Mouse (Mus musculus) adrenal gland, postnatal 36 days (tissue): ENCODE data around the gene Clic4. TPM values are rescaled to one million over a fixed set of nuclear protein-coding genes. Genes with fewer than 3 reads are reported as not detected.

ENCODE experiments used
- DNase-seq, 2 experiments: peaks; one replicate each; pipeline ENCODE4 v3.0.0; 2021; ENCODE audit warnings: mixed read lengths in 1 of 2
- total RNA-seq, 2 experiments: library from RNA; stranded (reverse); gene quantifications; 2 replicates each; pipeline ENCODE4 v1.2.3; 2021

The Clic4 gene
- total RNA-seq, 2 experiments from 2014 or later = 73.1 to 114 TPM

- DNase-seq = no peak
Observed at GRCm38 (mm10) chr4:135231543-135231942, 41.1 kb downstream of the Clic4 start.

- DNase-seq = no peak
Observed at GRCm38 (mm10) chr4:135231136-135231535, 41.5 kb downstream of the Clic4 start.

GRCm38 (mm10) chr4:135230661-135231060 lies 42.0 kb downstream of the Clic4 start:
- DNase-seq = no peak

- no peak for DNase-seq
Observed at GRCm38 (mm10) chr4:135229871-135230270, 42.7 kb downstream of the Clic4 start.

GRCm38 (mm10) chr4:135228136-135228535 lies 44.5 kb downstream of the Clic4 start:
- no peak for DNase-seq

- no peak for DNase-seq
Observed at GRCm38 (mm10) chr4:135226008-135226667, 46.5 kb downstream of the Clic4 start.

GRCm38 (mm10) chr4:135223808-135224207 lies 48.8 kb downstream of the Clic4 start:
- no peak for DNase-seq

- DNase-seq = no peak
Observed at GRCm38 (mm10) chr4:135221632-135222407, 50.8 kb downstream of the Clic4 start.

GRCm38 (mm10) chr4:135220641-135221040 lies 52.0 kb downstream of the Clic4 start:
- DNase-seq = no peak

- peak; percentile 82 to 92 for DNase-seq
Observed at GRCm38 (mm10) chr4:135219652-135220051, 53.0 kb downstream of the Clic4 start.

- DNase-seq = no peak
Observed at GRCm38 (mm10) chr4:135209846-135210245, 62.8 kb downstream of the Clic4 start.

GRCm38 (mm10) chr4:135205711-135206600 lies 66.7 kb downstream of the Clic4 start:
- peak; percentile 88 to 92 for DNase-seq

GRCm38 (mm10) chr4:135205254-135205653 lies 67.4 kb downstream of the Clic4 start:
- DNase-seq = no peak

GRCm38 (mm10) chr4:135204666-135205065 lies 67.9 kb downstream of the Clic4 start:
- no peak for DNase-seq

- DNase-seq = peak; percentile 31 to 56
Observed at GRCm38 (mm10) chr4:135203806-135204560, 68.6 kb downstream of the Clic4 start.

- DNase-seq = peak; percentile 22 to 29
Observed at GRCm38 (mm10) chr4:135203279-135203678, 69.3 kb downstream of the Clic4 start.

GRCm38 (mm10) chr4:135201771-135202170 lies 70.8 kb downstream of the Clic4 start:
- DNase-seq = no peak

- no peak for DNase-seq
Observed at GRCm38 (mm10) chr4:135197857-135198256, 74.8 kb downstream of the Clic4 start.

- DNase-seq = no peak
Observed at GRCm38 (mm10) chr4:135192841-135193240, 79.8 kb downstream of the Clic4 start.

GRCm38 (mm10) chr4:135191604-135192003 lies 81.0 kb downstream of the Clic4 start:
- DNase-seq = no peak

GRCm38 (mm10) chr4:135191185-135191584 lies 81.4 kb downstream of the Clic4 start:
- DNase-seq = no peak

- DNase-seq = no peak
Observed at GRCm38 (mm10) chr4:135190364-135190763, 82.2 kb downstream of the Clic4 start.
